Mouse (Mus musculus) embryonic facial prominence, embryonic 14.5 days (tissue): ENCODE measurements at regions not wholly inside any gene's neighbourhood (a gene's known extent, or its start where the extent isn't known, plus 50 kb on each side); places are given as distances from the start of the nearest gene placed in this dataset.

Experiments used
- ATAC-seq: fragments of 200-750 bp; cut with Nextera tagmentation; 2 replicates; pipeline ENCODE4 v1.8.0; 2017; ENCODE audit warnings: low read depth, moderate number of reproducible peaks, moderate TSS enrichment
- DNase-seq: peaks from one replicate; pipeline ENCODE4 v3.0.0-alpha.2; 2015; ENCODE audit warnings: low spot score
- H3K27ac ChIP-seq: fragments of 300-500 bp; sonication (generic); replicated peaks from 2 replicates; pipeline ENCODE4 v1.5.1; 2014; ENCODE audit warnings: low read depth, mild to moderate bottlenecking, low read length, moderate library complexity
- H3K27me3 ChIP-seq: fragments of 300-500 bp; sonication (generic); replicated peaks from 2 replicates; pipeline ENCODE4 v1.6.1; 2014; ENCODE audit warnings: low read length; ENCODE audit not compliant: control insufficient read depth, insufficient read depth
- H3K36me3 ChIP-seq: fragments of 300-500 bp; sonication (generic); 2 replicates; pipeline ENCODE4 v1.6.1; 2014; ENCODE audit warnings: low read length, mixed read lengths; ENCODE audit not compliant: control insufficient read depth, insufficient read depth
- H3K4me1 ChIP-seq: fragments of 300-500 bp; sonication (generic); 2 replicates; pipeline ENCODE4 v1.6.1; 2014; ENCODE audit warnings: antibody characterized with exemption, low read length; ENCODE audit not compliant: control insufficient read depth, insufficient read depth
- H3K4me2 ChIP-seq: fragments of 300-500 bp; sonication (generic); 2 replicates; pipeline ENCODE4 v1.6.1; 2014; ENCODE audit warnings: low read depth, mild to moderate bottlenecking, low read length, moderate library complexity, mixed read lengths
- H3K4me3 ChIP-seq: fragments of 300-500 bp; sonication (generic); 2 replicates; pipeline ENCODE4 v1.5.1; 2014; ENCODE audit warnings: low read depth, mild to moderate bottlenecking, low read length
- H3K9ac ChIP-seq: fragments of 300-500 bp; sonication (generic); 2 replicates; pipeline ENCODE4 v1.6.1; 2014; ENCODE audit warnings: low read depth, mild to moderate bottlenecking, low read length, moderate library complexity, mixed read lengths
- H3K9me3 ChIP-seq: fragments of 300-500 bp; sonication (generic); 2 replicates; pipeline ENCODE4 v1.6.1; 2016; ENCODE audit warnings: low read length; ENCODE audit not compliant: control insufficient read depth
- WGBS: fragments of 180-500 bp; shearing (Covaris S2); extraction: QIAGEN DNeasy Blood & Tissue Kit; methylation state at CpG from one replicate; pipeline ENCODE4 v1.1.7; 2014; 5-methylcytosine and 5-hydroxymethylcytosine counted together

DNA sequence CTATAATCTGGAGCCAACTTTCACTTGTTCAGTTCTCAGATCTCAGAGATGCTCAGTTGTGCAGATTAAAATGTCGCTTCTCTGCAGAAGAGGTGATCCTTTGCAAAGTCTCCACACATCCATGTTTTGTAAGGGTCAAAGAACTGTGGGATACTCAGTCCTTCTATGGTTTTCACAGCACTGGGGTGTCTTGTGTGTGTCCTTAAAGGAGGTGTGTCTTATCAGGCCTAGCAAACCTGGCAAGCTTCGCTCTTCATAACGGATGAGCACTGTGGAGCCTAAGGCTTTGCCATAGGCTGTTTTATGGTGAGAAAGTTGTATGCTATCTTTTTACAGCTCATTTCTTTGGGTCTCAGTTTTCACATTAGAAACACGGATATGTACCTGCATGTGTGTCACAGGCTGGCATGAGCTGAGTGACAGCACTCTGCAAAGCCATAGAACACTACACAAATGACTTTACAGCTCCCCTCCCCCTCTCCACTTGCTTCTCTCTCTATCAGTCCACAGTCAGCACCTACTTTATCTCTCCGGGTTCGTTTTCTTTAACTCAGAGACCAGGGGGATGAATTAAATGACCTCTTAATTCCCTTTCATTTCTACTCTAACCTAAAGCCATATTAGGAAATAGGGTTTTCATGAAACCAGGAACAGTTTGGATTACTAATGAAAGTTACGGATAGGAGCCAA, 49.8 kb upstream of the Picalm start:
- H3K36me3 ChIP-seq = no peaks in the 10 kb centered on the region
- H3K4me3 ChIP-seq = no peak overlapping the region
- DNase-seq (no peak), ATAC-seq (no peak)
- no peaks in the 10 kb centered on the region for H3K9me3 ChIP-seq
- 68% methylated on average over 7 of the region's 7 CpGs for WGBS
- no peaks in the 10 kb centered on the region for H3K27me3 ChIP-seq
- peaks cover 4% of the 10 kb centered on the region for H3K4me1 ChIP-seq
- no peak overlapping the region for H3K4me2 ChIP-seq
- H3K9ac ChIP-seq = no peak overlapping the region
- H3K27ac ChIP-seq = no peak overlapping the region
